Mouse (Mus musculus) MEL (cell line): ENCODE measurements around the gene Axdnd1. TPM values are rescaled to one million over a fixed set of nuclear protein-coding genes. Genes with fewer than 3 reads are reported as not detected.

Experiments used
- DNase-seq: peaks from one replicate; pipeline ENCODE4 v3.0.0; 2011; ENCODE audit warnings: low read depth, low spot score
- H3K27ac ChIP-seq: 2 replicates; pipeline ENCODE4 v1.5.1; 2012; ENCODE audit warnings: low read depth, mild to moderate bottlenecking, control low read depth, low read length, moderate library complexity; ENCODE audit not compliant: control insufficient read depth
- H3K27me3 ChIP-seq, 2 experiments: fragments of 150-350 bp in 1 of 2; sonication (generic) in 1 of 2; 2 replicates each; pipeline ENCODE4 v1.6.1; 2012; ENCODE audit warnings: low read length in 2 of 2, mild to moderate bottlenecking in 2 of 2, improper control_type of control experiment in 1 of 2, moderate library complexity in 1 of 2; ENCODE audit not compliant: insufficient read depth in 2 of 2, control insufficient read depth in 1 of 2
- H3K36me3 ChIP-seq, 2 experiments: 2 replicates each; pipeline ENCODE4 v1.6.1; 2012 to 2014; ENCODE audit warnings: low read length in 2 of 2, improper control_type of control experiment in 1 of 2, inconsistent platforms in 1 of 2, mild to moderate bottlenecking in 1 of 2; ENCODE audit not compliant: insufficient read depth in 2 of 2, control insufficient read depth in 1 of 2
- H3K4me1 ChIP-seq, 2 experiments: fragments of 150-350 bp in 1 of 2; sonication (generic) in 1 of 2; 2 replicates each; pipeline ENCODE4 v1.6.1; 2012; ENCODE audit warnings: low read length in 2 of 2, improper control_type of control experiment in 1 of 2, mild to moderate bottlenecking in 1 of 2; ENCODE audit not compliant: insufficient read depth in 2 of 2, control insufficient read depth in 1 of 2
- H3K4me3 ChIP-seq, 2 experiments: fragments of 150-350 bp in 1 of 2; sonication (generic) in 1 of 2; 2 replicates each; pipeline ENCODE4 v1.5.1; 2012; ENCODE audit warnings: low read depth in 2 of 2, low read length in 2 of 2, mild to moderate bottlenecking in 2 of 2, moderate library complexity in 2 of 2, control low read depth in 1 of 2, improper control_type of control experiment in 1 of 2; ENCODE audit not compliant: control insufficient read depth in 1 of 2, insufficient read depth in 1 of 2
- H3K79me2 ChIP-seq: 2 replicates; pipeline ENCODE4 v1.6.1; 2012; ENCODE audit warnings: mild to moderate bottlenecking, low read length, moderate library complexity; ENCODE audit not compliant: control insufficient read depth, poor library complexity, insufficient read depth
- H3K9ac ChIP-seq: 2 replicates; pipeline ENCODE4 v1.6.1; 2012; ENCODE audit warnings: low read depth, mild to moderate bottlenecking, control low read depth, low read length, moderate library complexity; ENCODE audit not compliant: control insufficient read depth, poor library complexity, severe bottlenecking
- H3K9me3 ChIP-seq: fragments of 150-350 bp; sonication (generic); replicated peaks from 2 replicates; pipeline ENCODE4 v1.6.1; 2012; ENCODE audit warnings: mild to moderate bottlenecking, low read length, improper control_type of control experiment, moderate library complexity; ENCODE audit not compliant: insufficient read depth
- BHLHE40 ChIP-seq: IDR thresholded peaks from 2 replicates; pipeline ENCODE4 v1.6.1; 2012; ENCODE audit warnings: low read depth, mild to moderate bottlenecking, inconsistent platforms, low read length, improper control_type of control experiment, borderline replicate concordance
- E2F4 ChIP-seq: IDR thresholded peaks from 2 replicates; pipeline ENCODE4 v1.6.1; 2011; ENCODE audit warnings: low read depth, low read length, improper control_type of control experiment, borderline replicate concordance
- EP300 ChIP-seq, 2 experiments: IDR thresholded peaks; 2 replicates each; pipeline ENCODE4 v1.6.1; 2011; ENCODE audit warnings: improper control_type of control experiment in 2 of 2, low read length in 2 of 2, low read depth in 1 of 2, mild to moderate bottlenecking in 1 of 2
- GATA1 ChIP-seq: IDR thresholded peaks from 2 replicates; pipeline ENCODE4 v1.6.1; 2011; ENCODE audit warnings: low read depth, low read length, improper control_type of control experiment
- MYB ChIP-seq: IDR thresholded peaks from 2 replicates; pipeline ENCODE4 v1.6.1; 2011; ENCODE audit warnings: mild to moderate bottlenecking, low read depth, low read length, improper control_type of control experiment
- NRF1 ChIP-seq: IDR thresholded peaks from 2 replicates; pipeline ENCODE4 v1.6.1; 2014; ENCODE audit warnings: low read depth, mild to moderate bottlenecking, inconsistent platforms, low read length, improper control_type of control experiment, moderate library complexity; ENCODE audit not compliant: poor library complexity, insufficient read depth, severe bottlenecking
- POLR2AphosphoS2 ChIP-seq: IDR thresholded peaks from 2 replicates; pipeline ENCODE4 v1.6.1; 2011; ENCODE audit warnings: low read length, improper control_type of control experiment
- POLR2AphosphoS5 ChIP-seq: IDR thresholded peaks from 2 replicates; pipeline ENCODE4 v1.6.1; 2012; ENCODE audit warnings: low read depth, borderline replicate concordance, mild to moderate bottlenecking, inconsistent platforms, low read length, moderate library complexity, mixed read lengths
- SMC3 ChIP-seq: IDR thresholded peaks from 2 replicates; pipeline ENCODE4 v1.6.1; 2011; ENCODE audit warnings: low read depth, low read length, improper control_type of control experiment
- TAL1 ChIP-seq: IDR thresholded peaks from 2 replicates; pipeline ENCODE4 v1.6.1; 2012; ENCODE audit warnings: mild to moderate bottlenecking, inconsistent platforms, low read length, moderate library complexity, mixed read lengths
- polyA plus RNA-seq, 2 experiments: library from polyadenylated mRNA; stranded (reverse) in 1 of 2; unstranded in 1 of 2; fragments of >175 nt in 1 of 2; fragments of >200 nt in 1 of 2; gene quantifications; 2 replicates each; pipeline versions ENCODE4 v1.2.1 to v1.2.4; 2012; ENCODE audit warnings: low replicate concordance in 2 of 2, low read depth in 1 of 2; ENCODE audit not compliant: insufficient read length in 2 of 2, insufficient read depth in 1 of 2, missing spikeins in 1 of 2
- total RNA-seq: library from RNA; depleted of rRNA; stranded (reverse); fragments of 300-350 nt; gene quantifications from 2 replicates; pipeline ENCODE4 v1.2.3, GENCODE M21; 2012; rRNA removed

The Axdnd1 gene
- total and polyA plus RNA-seq, 3 experiments, result 0.08 to 0.29 TPM; not detected in 1

DNA sequence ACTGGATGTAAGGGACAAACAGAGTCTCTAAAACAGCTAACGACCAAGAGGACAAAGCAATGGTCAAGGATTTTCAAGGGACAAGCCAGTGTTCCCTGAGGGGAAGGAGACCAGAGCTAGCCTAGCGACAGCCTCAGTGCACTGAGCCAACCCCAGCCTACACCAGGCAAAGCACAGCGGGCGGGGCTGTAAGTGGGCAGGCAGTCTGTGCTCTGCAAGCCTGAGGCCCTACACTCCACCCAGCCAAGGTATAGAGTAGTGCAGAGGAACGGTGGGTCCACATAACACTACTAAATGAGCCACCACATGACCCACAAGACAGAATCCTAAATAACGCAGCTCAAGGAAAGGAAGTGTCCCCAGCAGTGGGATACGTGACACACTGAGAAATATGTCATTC lies 147.3 kb downstream of the Axdnd1 start:
- H3K79me2 ChIP-seq, result no peaks in the 10 kb centered on the region
- H3K9ac ChIP-seq, result no peak overlapping the region
- no peaks in the 10 kb centered on the region for H3K4me1 ChIP-seq
- H3K9me3 ChIP-seq, result no peaks in the 10 kb centered on the region
- H3K4me3 ChIP-seq, result no peak overlapping the region
- DNase-seq, result no peak
- H3K27ac ChIP-seq, result no peak overlapping the region
- TF ChIP-seq GATA1 (no peak), EP300 (IDR thresholded peaks at IDR 0.05; ENCODE audit: low read depth in 1 of 2, low read length in 2 of 2) (no peak), TAL1 (no peak), E2F4 (no peak), BHLHE40 (no peak), POLR2AphosphoS2 (no peak), MYB (no peak), NRF1 (no peak), SMC3 (no peak), POLR2AphosphoS5 (no peak)
- no peaks in the 10 kb centered on the region for H3K27me3 ChIP-seq
- H3K36me3 ChIP-seq, result no peaks in the 10 kb centered on the region

Other genes starting within 250 kb of the Axdnd1 start
- not detected in 2 replicates for gene Fam163a, start 216.1 kb downstream of the Axdnd1 start, total RNA-seq
- not detected for gene Fam163a, start 216.1 kb downstream of the Axdnd1 start, polyA plus RNA-seq
- gene Tdrd5, start 117.5 kb downstream of the Axdnd1 start, total RNA-seq, result 3.4 TPM in 2 replicates
- gene Tdrd5, start 117.5 kb downstream of the Axdnd1 start, polyA plus RNA-seq, result 1 to 10 TPM in 1 of 2 experiments, not detected in 1; 4.1 TPM
- gene Nphs2, start 110.4 kb downstream of the Axdnd1 start, total RNA-seq, result not detected in 2 replicates
- gene Nphs2, start 110.4 kb downstream of the Axdnd1 start, polyA plus RNA-seq, result not detected
- 459 and 615 TPM in 2 replicates for gene Gm2000, start 55.1 kb downstream of the Axdnd1 start, total RNA-seq
- gene Gm2000, start 55.1 kb downstream of the Axdnd1 start, polyA plus RNA-seq, result 1,000 to 10,000 TPM in 1 of 2 experiments, not detected in 1; 2,505 TPM
- 2.7 and 7.7 TPM in 2 replicates for gene Soat1, start 53.2 kb upstream of the Axdnd1 start, total RNA-seq
- gene Soat1, start 53.2 kb upstream of the Axdnd1 start, polyA plus RNA-seq, result 10 to 100 TPM in 1 of 2 experiments, not detected in 1; 10.5 TPM
- gene Gm10031, start 102.9 kb upstream of the Axdnd1 start, total RNA-seq, result 12.5 and 15.8 TPM in 2 replicates
- 10 to 100 TPM in 1 of 2 experiments, not detected in 1; 10.6 TPM for gene Gm10031, start 102.9 kb upstream of the Axdnd1 start, polyA plus RNA-seq
- gene Abl2, start 137.6 kb upstream of the Axdnd1 start, total RNA-seq, result 13.8 and 16.0 TPM in 2 replicates
- gene Abl2, start 137.6 kb upstream of the Axdnd1 start, polyA plus RNA-seq, result 10 to 100 TPM in 1 of 2 experiments, not detected in 1; 17.5 TPM